Mouse (Mus musculus) liver, adult (tissue): Measurements from ENCODE around the gene Pgm5.

ENCODE experiments used
- GATA4 ChIP-seq: IDR thresholded peaks from 2 replicates; pipeline ENCODE4 v1.6.1; 2014; ENCODE audit warnings: mild to moderate bottlenecking, low read length; ENCODE audit not compliant: insufficient replicate concordance

Gene Pgm5

GRCm38 (mm10) chr19:24646162-24646829 is 215.4 kb downstream of the Pgm5 start:
- no peak for TF ChIP-seq GATA4

- TF ChIP-seq GATA4, result no peak
Observed at GRCm38 (mm10) chr19:24644971-24645370, 216.7 kb downstream of the Pgm5 start.

DNA sequence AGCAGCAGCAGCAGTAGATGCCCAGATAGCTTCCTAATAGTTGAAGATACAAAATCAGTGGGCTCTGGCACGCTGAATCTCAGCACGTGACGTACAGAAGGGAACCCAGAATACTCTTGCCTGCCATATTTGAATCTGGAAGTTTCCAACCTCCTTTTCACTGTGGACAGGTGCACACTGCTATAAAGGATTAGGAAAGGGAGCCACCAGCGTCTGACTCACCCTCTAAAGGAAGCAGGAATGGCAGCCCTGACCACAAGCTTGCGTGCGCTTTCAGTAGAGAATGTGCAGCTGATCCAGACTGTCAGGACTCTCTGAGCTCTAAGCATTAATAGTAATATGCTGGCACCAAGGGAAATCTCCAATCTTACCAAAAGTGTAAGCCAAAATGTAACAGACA is 220.7 kb downstream of the Pgm5 start:
- no peak for TF ChIP-seq GATA4

DNA sequence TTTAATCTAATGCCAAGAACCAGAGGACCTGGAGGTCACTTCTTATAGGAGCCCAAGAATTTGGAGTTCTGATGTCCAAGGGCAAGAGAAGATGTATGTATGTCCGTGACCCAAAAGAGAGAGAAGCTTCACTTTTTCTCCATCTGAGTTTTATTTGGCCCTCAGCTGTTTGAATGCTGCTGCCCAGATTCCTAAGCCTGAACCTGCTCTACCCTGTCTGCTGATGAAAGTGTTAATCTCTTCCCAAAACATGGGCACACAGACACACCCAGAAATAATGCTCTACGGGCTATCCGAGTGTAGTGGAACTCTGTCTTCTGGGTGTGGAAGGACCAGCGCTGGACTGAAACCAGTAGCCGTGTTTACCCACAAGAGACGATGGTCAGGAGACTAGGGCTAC is 223.7 kb downstream of the Pgm5 start:
- no peak for TF ChIP-seq GATA4

- no peak for TF ChIP-seq GATA4
Observed at GRCm38 (mm10) chr19:24636616-24637015, 225.0 kb downstream of the Pgm5 start.

DNA sequence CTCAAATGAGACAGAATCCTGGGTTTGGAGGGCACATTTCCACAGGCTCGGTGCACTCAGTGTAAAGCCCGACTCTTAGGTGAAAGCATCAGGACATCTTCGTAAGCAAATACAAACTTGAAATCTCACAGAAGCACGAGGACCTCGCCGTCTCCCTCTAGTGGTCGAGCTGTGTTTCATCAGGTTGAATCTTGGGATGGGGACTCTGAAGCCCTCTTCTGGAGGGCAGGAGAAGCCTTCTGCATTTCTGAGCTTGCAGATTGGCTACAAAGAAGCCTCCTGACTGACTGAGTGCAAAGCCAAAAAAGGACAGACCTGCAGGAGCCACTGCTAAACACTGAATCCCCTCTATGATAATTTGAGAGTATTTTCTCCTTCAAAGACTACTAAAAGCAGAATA is 227.1 kb downstream of the Pgm5 start:
- TF ChIP-seq GATA4, result no peak
